Mouse (Mus musculus): ENCODE results near the gene Rccd1. TPM values are rescaled to one million over a fixed set of nuclear protein-coding genes. Genes with fewer than 3 reads are reported as not detected.

Rccd1 gene
- total RNA-seq, 2 experiments from 2014 or later: 13.2 to 16.6 TPM

DNA sequence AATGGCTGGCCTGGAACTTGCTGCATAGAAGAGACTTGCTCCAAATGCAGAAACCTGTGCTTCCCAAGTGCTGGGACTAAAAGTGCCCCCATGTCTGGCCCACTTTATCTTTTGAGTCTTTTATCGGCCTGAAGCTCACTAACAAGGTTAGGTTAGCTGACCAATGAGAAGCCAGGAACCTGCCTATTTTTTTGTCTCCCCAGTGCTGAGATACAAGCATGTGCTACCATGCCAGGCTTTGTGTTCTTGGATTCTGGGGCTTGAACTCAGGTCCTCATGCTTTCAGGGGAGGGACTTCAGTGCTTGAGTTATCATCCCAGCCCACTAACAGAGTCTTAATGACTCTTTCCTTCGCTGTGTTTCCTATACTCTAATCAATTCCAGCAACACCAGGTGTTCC is 66.5 kb downstream of the Rccd1 start:
- no peak for DNase-seq

DNA sequence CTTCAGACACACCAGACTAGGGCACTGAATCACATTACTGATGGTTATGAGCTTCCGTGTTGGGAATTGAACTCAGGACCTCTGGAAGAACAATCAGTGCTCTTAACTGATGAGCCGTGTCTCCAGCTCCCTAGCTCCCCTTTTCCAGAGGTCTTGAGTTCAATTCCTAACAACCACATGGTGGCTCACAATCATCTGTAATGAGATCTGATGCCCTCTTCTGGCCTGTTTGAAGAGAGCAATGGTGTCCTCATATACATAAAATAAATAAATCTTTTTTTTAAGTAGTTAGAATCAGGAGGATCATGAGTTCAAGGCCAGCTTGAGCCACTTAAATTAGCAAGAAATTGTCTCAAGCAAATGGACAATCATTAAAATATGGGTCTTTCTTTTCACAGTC is 68.3 kb downstream of the Rccd1 start:
- DNase-seq: no peak

DNA sequence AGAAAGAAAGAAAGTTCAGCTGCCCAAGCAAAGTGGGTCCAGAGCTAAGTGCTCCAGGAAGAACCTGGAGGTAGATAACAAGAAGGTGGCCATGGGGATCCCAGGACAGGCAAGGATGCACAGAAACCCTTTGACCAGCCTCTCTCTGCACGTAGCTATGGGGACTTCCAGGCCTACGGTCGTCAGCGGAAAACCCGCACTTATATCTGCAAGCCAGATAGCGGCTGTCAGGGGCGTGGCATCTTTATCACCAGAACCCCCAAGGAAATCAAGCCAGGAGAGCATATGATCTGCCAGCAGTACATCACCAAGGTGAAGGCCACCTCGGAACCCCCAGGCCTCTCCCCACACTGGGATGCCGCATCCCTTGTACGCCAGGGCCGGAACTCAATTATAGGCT is 71.4 kb downstream of the Rccd1 start:
- DNase-seq: no peak

DNA sequence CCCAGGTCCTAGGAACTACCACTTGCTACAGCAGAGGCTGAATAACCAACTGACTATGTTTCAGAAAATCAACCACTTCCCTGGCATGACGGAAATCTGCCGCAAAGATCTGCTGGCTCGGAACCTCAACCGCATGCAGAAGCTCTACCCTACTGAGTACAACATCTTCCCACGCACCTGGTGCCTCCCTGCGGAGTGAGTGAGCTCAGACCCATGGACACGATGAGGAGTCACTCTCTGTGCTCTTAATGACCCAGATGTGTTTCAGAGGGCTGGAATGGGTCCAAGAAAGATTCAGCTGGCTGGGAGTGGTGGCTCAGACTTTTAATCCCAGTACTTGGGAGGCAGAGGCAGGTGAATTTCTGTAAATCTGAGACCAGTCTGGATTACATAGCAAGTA is 71.8 kb downstream of the Rccd1 start:
- DNase-seq: no peak

DNA sequence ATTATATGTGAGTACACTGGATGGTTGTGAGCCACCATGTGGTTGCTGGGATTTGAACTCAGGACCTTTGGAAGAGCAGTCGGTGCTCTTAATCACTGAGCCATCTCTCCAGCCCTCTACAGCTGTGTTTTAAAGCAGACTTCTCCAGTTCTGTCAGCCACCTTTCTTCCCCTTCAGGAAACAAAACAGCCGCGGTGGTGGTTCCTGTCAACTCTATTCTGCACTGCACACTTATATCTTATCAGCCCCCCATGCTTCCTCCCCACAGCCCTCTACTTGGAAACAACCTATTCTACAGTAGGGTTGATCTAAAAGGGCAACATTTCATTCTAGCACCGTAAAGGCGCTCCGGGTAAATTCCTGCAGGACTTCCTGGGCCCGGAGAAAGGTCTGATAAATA is 77.4 kb downstream of the Rccd1 start:
- DNase-seq: no peak

DNA sequence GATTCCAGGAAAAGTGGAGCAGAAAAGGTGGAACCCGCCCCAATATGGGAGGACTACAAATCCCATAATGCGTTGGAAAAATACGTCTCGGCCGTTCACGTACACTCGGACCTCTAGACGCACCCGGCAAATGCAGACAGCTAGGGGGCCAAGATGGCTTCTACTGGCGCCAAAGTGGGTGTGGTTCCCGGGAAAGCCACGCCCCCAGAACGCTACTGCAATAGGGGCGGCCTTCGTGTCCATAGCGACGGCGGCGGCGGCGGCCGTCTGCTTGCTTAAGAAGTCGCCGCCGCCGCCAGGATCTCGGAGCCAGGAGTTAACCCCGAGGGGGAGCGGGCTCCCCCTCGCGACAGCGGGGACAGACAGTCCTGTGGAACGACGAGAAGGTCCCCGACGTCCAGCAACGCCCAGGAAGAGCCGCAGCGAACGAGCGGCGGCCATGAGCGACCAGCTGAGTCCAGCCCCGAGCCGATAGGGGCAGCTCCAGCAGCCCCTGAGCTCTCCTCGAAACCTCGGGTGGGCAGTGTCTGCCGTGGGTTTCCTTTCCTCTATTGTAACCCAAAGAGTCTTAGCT is 78.0 kb downstream of the Rccd1 start, which contains the start of gene Ttll13:
TSS of gene Ttll13 (plus strand) at position 229 of the 574 bp plus-strand sequence.
- DNase-seq: peak; percentile 93 to 94

DNA sequence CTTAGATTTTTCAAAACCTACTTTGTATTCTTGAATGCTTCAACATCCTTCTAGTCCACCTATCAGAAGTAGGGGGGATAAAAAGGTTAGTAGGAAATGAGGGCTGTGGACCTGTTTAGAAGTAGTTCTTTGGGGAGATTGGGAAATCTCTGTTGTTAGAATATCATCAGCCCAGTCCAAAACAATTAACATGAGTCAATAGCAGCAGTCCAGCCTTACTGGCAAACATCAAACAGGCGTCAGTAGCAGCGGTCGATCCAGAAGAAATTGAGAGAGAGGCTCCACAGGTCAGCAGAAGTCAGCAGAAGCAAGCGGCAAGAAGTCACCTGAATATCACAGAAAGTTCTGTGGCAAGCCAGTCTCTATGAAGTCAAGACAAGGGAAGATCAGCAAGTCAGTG is 79.4 kb downstream of the Rccd1 start:
- DNase-seq: no peak

Other genes starting within 250 kb of the Rccd1 start
- 10 to 100 TPM; 57.6 to 61.5 TPM for gene Idh2, start 209.1 kb downstream of the Rccd1 start, total RNA-seq (2021)
- 10 to 100 TPM; 21.6 to 24.1 TPM for gene Sema4b, start 137.6 kb downstream of the Rccd1 start, total RNA-seq (2021)
- 10 to 100 TPM; 21.0 to 25.4 TPM for gene Cib1, start 91.6 kb downstream of the Rccd1 start, total RNA-seq (2021)
- 1 to 10 TPM; 6.9 to 7.3 TPM for gene Gdpgp1, start 91.6 kb downstream of the Rccd1 start, total RNA-seq (2021)
- 1 to 10 TPM; 1.7 to 2.9 TPM for gene Ttll13, start 78.1 kb downstream of the Rccd1 start, total RNA-seq (2021)
- 10 to 100 TPM; 41.4 to 44.5 TPM for gene Ngrn, start 63.2 kb downstream of the Rccd1 start, total RNA-seq (2021)
- gene Vps33b, start 54.8 kb downstream of the Rccd1 start, total RNA-seq (2021): 10 to 100 TPM; 21.6 to 24.3 TPM
- 1 to 10 TPM; 1.5 to 2.4 TPM for gene Prc1, start 30.0 kb downstream of the Rccd1 start, total RNA-seq (2021)
- gene Unc45a, start 16.6 kb upstream of the Rccd1 start, total RNA-seq (2021): 10 to 100 TPM; 38.1 to 39.5 TPM
- 10 to 100 TPM; 42.2 to 45.1 TPM for gene Hddc3, start 18.6 kb upstream of the Rccd1 start, total RNA-seq (2021)
- gene Man2a2, start 46.9 kb upstream of the Rccd1 start, total RNA-seq (2021): 100 to 1,000 TPM; 144 to 156 TPM
- 1 to 10 TPM; 5.5 to 7.8 TPM for gene Fes, start 63.5 kb upstream of the Rccd1 start, total RNA-seq (2021)
- gene Furin, start 81.0 kb upstream of the Rccd1 start, total RNA-seq (2021): 10 to 100 TPM; 39.7 to 45.4 TPM
- 1 to 10 TPM; 2.0 to 4.7 TPM for gene Blm, start 210.7 kb upstream of the Rccd1 start, total RNA-seq (2021)